Mouse (Mus musculus) layer of hippocampus, postnatal 25 days (tissue): ENCODE measurements around the gene Mrpl58. TPM values are rescaled to one million over a fixed set of nuclear protein-coding genes. Genes with fewer than 3 reads are reported as not detected.
"Not testable (repeated sequence)": the region's sequence is repeated elsewhere in the genome, so short reads cannot be mapped to it uniquely, and the experiment has no call there.

Experiments used
- DNase-seq, 2 experiments: peaks; one replicate each; pipeline ENCODE4 v3.0.0; 2022; ENCODE audit warnings: mixed read lengths in 2 of 2, low spot score in 1 of 2; ENCODE audit errors: extremely low spot score in 1 of 2
- total RNA-seq, 2 experiments: library from RNA; stranded (reverse); gene quantifications; 2 replicates each; pipeline ENCODE4 v1.2.3; 2021

Mrpl58 gene
- total RNA-seq, 2 experiments from 2014 or later: 102 to 103 TPM

- peak; percentile 73 to 75 for DNase-seq
These were observed 21.6 kb upstream of the Mrpl58 start, which contains the start of gene Cdr2l for GRCm38 (mm10) chr11:115381743-115382539. Gene Cdr2l (plus strand): TSS chr11:115381916.

GRCm38 (mm10) chr11:115382891-115383290 is 20.7 kb upstream of the Mrpl58 start:
- no peak for DNase-seq

- DNase-seq: peak in 1 of 2 experiments; percentile 45
These were observed 19.7 kb upstream of the Mrpl58 start for GRCm38 (mm10) chr11:115383701-115384474.

GRCm38 (mm10) chr11:115384587-115384986 is 19.0 kb upstream of the Mrpl58 start:
- no peak for DNase-seq

- not testable (repeated sequence) for DNase-seq
These were observed 16.7 kb upstream of the Mrpl58 start for GRCm38 (mm10) chr11:115386859-115387258.

- DNase-seq: no peak
These were observed 12.2 kb upstream of the Mrpl58 start for GRCm38 (mm10) chr11:115391358-115391757.

GRCm38 (mm10) chr11:115393721-115394325 is 9.7 kb upstream of the Mrpl58 start:
- no peak for DNase-seq

- DNase-seq: no peak
These were observed 5.5 kb upstream of the Mrpl58 start for GRCm38 (mm10) chr11:115398085-115398484.

GRCm38 (mm10) chr11:115400126-115400525 is 3.4 kb upstream of the Mrpl58 start:
- DNase-seq: no peak

- peak in 1 of 2 experiments; percentile 49 for DNase-seq
These were observed 2.7 kb upstream of the Mrpl58 start for GRCm38 (mm10) chr11:115400630-115401391.

GRCm38 (mm10) chr11:115405723-115406122 is 2.2 kb downstream of the Mrpl58 start:
- no peak for DNase-seq

GRCm38 (mm10) chr11:115406858-115407401 is 3.4 kb downstream of the Mrpl58 start:
- no peak for DNase-seq

- no peak for DNase-seq
These were observed 4.8 kb downstream of the Mrpl58 start for GRCm38 (mm10) chr11:115408266-115408920.

- no peak for DNase-seq
These were observed 6.0 kb downstream of the Mrpl58 start for GRCm38 (mm10) chr11:115409556-115409955.

GRCm38 (mm10) chr11:115419531-115420237 is 16.1 kb downstream of the Mrpl58 start, which contains the start of the genes Atp5h and Kctd2:
Gene Atp5h (minus strand): TSS chr11:115419962.
Gene Kctd2 (plus strand): TSS chr11:115420128.
- peak; percentile 80 to 91 for DNase-seq

GRCm38 (mm10) chr11:115420336-115421190 is 17.0 kb downstream of the Mrpl58 start:
- peak; percentile 40 to 53 for DNase-seq

GRCm38 (mm10) chr11:115421328-115421727 is 17.8 kb downstream of the Mrpl58 start:
- no peak for DNase-seq

GRCm38 (mm10) chr11:115421972-115422371 is 18.4 kb downstream of the Mrpl58 start:
- DNase-seq: no peak
